Mouse (Mus musculus): ENCODE results near the gene Ceacam9.
"Not testable (repeated sequence)": the region's sequence is repeated elsewhere in the genome, so short reads cannot be mapped to it uniquely, and the experiment has no call there.

Ceacam9 gene

GRCm38 (mm10) chr7:16721629-16722028 is at the start of gene Ceacam9:
Ceacam9 (plus strand) TSS chr7:16721929.
- DNase-seq (ENCODE audit: low spot score), result no peak

GRCm38 (mm10) chr7:16673823-16674222 is 47.9 kb upstream of the Ceacam9 start:
- no peak for DNase-seq (ENCODE audit: low spot score)

GRCm38 (mm10) chr7:16674699-16675098 is 47.0 kb upstream of the Ceacam9 start:
- not testable (repeated sequence) for DNase-seq (ENCODE audit: low spot score)

- no peak for DNase-seq (ENCODE audit: low spot score)
These were observed 46.1 kb upstream of the Ceacam9 start, which contains the start of gene Ceacam15 for GRCm38 (mm10) chr7:16675605-16676004. Ceacam15 (minus strand) TSS chr7:16675705.

- not testable (repeated sequence) for DNase-seq (ENCODE audit: low spot score)
These were observed 41.5 kb upstream of the Ceacam9 start for GRCm38 (mm10) chr7:16680194-16680593.

GRCm38 (mm10) chr7:16689196-16689595 is 32.5 kb upstream of the Ceacam9 start:
- DNase-seq (ENCODE audit: low spot score), result no peak

GRCm38 (mm10) chr7:16695025-16695424 is 26.7 kb upstream of the Ceacam9 start:
- DNase-seq (ENCODE audit: low spot score), result no peak

- peak; percentile 21 for DNase-seq (ENCODE audit: low spot score)
These were observed 22.7 kb upstream of the Ceacam9 start for GRCm38 (mm10) chr7:16699042-16699441.

- no peak for DNase-seq (ENCODE audit: low spot score)
These were observed 21.1 kb upstream of the Ceacam9 start for GRCm38 (mm10) chr7:16700583-16700982.

- DNase-seq (ENCODE audit: low spot score), result no peak
These were observed 15.3 kb upstream of the Ceacam9 start for GRCm38 (mm10) chr7:16706385-16706784.

- no peak for DNase-seq (ENCODE audit: low spot score)
These were observed 13.5 kb upstream of the Ceacam9 start for GRCm38 (mm10) chr7:16708244-16708643.

GRCm38 (mm10) chr7:16710604-16711003 is 11.1 kb upstream of the Ceacam9 start:
- DNase-seq (ENCODE audit: low spot score), result no peak

GRCm38 (mm10) chr7:16712633-16713415 is 8.9 kb upstream of the Ceacam9 start:
- DNase-seq (ENCODE audit: low spot score), result no peak

- not testable (repeated sequence) for DNase-seq (ENCODE audit: low spot score)
These were observed 5.1 kb upstream of the Ceacam9 start for GRCm38 (mm10) chr7:16716456-16717152.

- not testable (repeated sequence) for DNase-seq (ENCODE audit: low spot score)
These were observed 761 bp downstream of the Ceacam9 start for GRCm38 (mm10) chr7:16722490-16722889.

GRCm38 (mm10) chr7:16728596-16729348 is 7.0 kb downstream of the Ceacam9 start:
- peak; percentile 64 for DNase-seq (ENCODE audit: low spot score)

- not testable (repeated sequence) for DNase-seq (ENCODE audit: low spot score)
These were observed 7.8 kb downstream of the Ceacam9 start for GRCm38 (mm10) chr7:16729563-16729962.

GRCm38 (mm10) chr7:16730791-16731190 is 9.1 kb downstream of the Ceacam9 start:
- DNase-seq (ENCODE audit: low spot score), result no peak

GRCm38 (mm10) chr7:16731893-16732422 is 10.2 kb downstream of the Ceacam9 start:
- no peak for DNase-seq (ENCODE audit: low spot score)

- DNase-seq (ENCODE audit: low spot score), result no peak
These were observed 15.9 kb downstream of the Ceacam9 start for GRCm38 (mm10) chr7:16737606-16738072.

- peak; percentile 96 for DNase-seq (ENCODE audit: low spot score)
These were observed 16.5 kb downstream of the Ceacam9 start, which contains the start of gene Ap2s1 for GRCm38 (mm10) chr7:16738073-16738696. Ap2s1 (plus strand) TSS chr7:16738410.

Measured in c-Kit-positive CD71-positive TER-119-positive erythroid progenitor cells, embryonic 14.5 days (primary cell).